Mouse (Mus musculus) hindbrain, embryonic 11.5 days (tissue): Measurements from ENCODE around the gene Acvr2a. TPM values are rescaled to one million over a fixed set of nuclear protein-coding genes. Genes with fewer than 3 reads are reported as not detected.

ENCODE experiments used
- ATAC-seq: fragments of 200-750 bp; cut with Nextera tagmentation; 2 replicates; pipeline ENCODE4 v1.8.0; 2017; ENCODE audit warnings: mild to moderate bottlenecking, moderate TSS enrichment, moderate library complexity; ENCODE audit not compliant: low FRiP score
- DNase-seq: peaks from one replicate; pipeline ENCODE4 v3.0.0-alpha.2; 2015; ENCODE audit warnings: low spot score
- H3K27ac ChIP-seq: fragments of 300-500 bp; sonication (generic); 2 replicates; pipeline ENCODE4 v1.5.1; 2014; ENCODE audit warnings: mild to moderate bottlenecking, low read depth, low read length
- H3K27me3 ChIP-seq: fragments of 300-500 bp; sonication (generic); 2 replicates; pipeline ENCODE4 v1.6.1; 2014; ENCODE audit warnings: mild to moderate bottlenecking, low read length, moderate library complexity, mixed read lengths; ENCODE audit not compliant: control insufficient read depth, insufficient read depth
- H3K36me3 ChIP-seq: fragments of 300-500 bp; sonication (generic); 2 replicates; pipeline ENCODE4 v1.6.1; 2014; ENCODE audit warnings: mild to moderate bottlenecking, low read length, moderate library complexity, mixed read lengths; ENCODE audit not compliant: control insufficient read depth, insufficient read depth
- H3K4me1 ChIP-seq: fragments of 300-500 bp; sonication (generic); replicated peaks from 2 replicates; pipeline ENCODE4 v1.6.1; 2014; ENCODE audit warnings: low read length, mixed read lengths; ENCODE audit not compliant: control insufficient read depth, insufficient read depth
- H3K4me2 ChIP-seq: fragments of 300-500 bp; sonication (generic); replicated peaks from 2 replicates; pipeline ENCODE4 v1.6.1; 2014; ENCODE audit warnings: mild to moderate bottlenecking, low read depth, low read length
- H3K4me3 ChIP-seq: fragments of 300-500 bp; sonication (generic); 2 replicates; pipeline ENCODE4 v1.5.1; 2014; ENCODE audit warnings: low read depth, low read length
- H3K9ac ChIP-seq: fragments of 300-500 bp; sonication (generic); 2 replicates; pipeline ENCODE4 v1.6.1; 2014; ENCODE audit warnings: low read depth, low read length
- H3K9me3 ChIP-seq: fragments of 300-500 bp; sonication (generic); 2 replicates; pipeline ENCODE4 v1.6.1; 2016; ENCODE audit warnings: low read length; ENCODE audit not compliant: control insufficient read depth
- WGBS: fragments of 180-500 bp; shearing (Covaris S2); extraction: QIAGEN DNeasy Blood & Tissue Kit; methylation state at CpG from one replicate; pipeline ENCODE4 v1.1.7; 2014; 5-methylcytosine and 5-hydroxymethylcytosine counted together
- polyA plus RNA-seq: library from polyadenylated mRNA; unstranded; fragments of >200 nt; fragmentation: Nextera tagmentation; extraction: Ambion mirVana; gene quantifications from 2 replicates; pipeline ENCODE4 v1.2.1, GENCODE M21; 2014

Acvr2a gene
- polyA plus RNA-seq, 1 experiment from 2014 or later = 42.8 TPM

DNA sequence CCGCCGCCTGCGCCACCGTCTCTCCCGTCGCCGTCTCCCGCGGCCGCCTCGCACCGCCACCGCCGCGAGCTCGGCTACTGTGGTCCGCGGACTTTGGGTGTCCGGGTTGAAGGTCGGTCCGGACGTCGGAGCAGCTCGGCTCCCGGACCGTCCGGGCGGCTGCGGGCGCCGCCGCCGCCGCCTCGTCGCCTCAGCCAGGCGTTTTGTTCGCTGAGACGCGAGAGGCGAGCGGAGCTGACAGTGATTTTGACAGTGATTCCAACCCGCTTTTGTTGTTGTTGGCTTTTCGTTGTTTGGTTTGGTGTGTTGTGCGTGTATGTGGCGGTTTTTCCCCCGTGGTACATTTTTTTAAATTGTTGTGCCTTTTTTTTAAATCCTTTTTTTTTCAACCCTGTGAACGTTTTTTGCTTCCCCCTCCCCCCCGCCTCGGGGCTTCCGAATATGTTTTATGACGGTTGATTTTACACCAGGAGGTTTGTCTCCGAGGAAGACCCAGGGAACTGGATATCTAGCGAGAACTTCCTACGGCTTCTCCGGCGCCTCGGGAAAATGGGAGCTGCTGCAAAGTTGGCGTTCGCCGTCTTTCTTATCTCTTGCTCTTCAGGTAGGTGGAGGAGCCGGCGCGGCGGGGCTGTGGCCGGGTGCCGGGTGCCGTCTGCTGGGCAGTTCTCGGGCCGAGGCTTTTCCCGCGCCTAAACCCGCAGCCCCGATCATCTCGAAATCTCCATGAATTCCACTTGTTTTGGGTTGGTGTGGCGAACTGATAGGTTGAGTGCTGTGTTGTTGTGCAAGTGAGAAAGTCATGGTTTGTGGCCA is 522 bp downstream of the Acvr2a start:
- Histone ChIP-seq H3K36me3 (no peaks in the 10 kb centered on the region), H3K4me3 (peak overlapping the region; percentile 82), H3K9ac (peak overlapping the region; percentile 90), H3K4me1 (no peaks in the 10 kb centered on the region), H3K9me3 (no peaks in the 10 kb centered on the region), H3K4me2 (peak overlapping the region; percentile 63), H3K27me3 (no peaks in the 10 kb centered on the region), H3K27ac (peak overlapping the region; percentile 94)
- ATAC-seq (no peak; the same call in 1 of the 2 replicates), DNase-seq (peak; percentile 66)
- WGBS = under 1% methylated on average over 69 of the region's 76 CpGs

DNA sequence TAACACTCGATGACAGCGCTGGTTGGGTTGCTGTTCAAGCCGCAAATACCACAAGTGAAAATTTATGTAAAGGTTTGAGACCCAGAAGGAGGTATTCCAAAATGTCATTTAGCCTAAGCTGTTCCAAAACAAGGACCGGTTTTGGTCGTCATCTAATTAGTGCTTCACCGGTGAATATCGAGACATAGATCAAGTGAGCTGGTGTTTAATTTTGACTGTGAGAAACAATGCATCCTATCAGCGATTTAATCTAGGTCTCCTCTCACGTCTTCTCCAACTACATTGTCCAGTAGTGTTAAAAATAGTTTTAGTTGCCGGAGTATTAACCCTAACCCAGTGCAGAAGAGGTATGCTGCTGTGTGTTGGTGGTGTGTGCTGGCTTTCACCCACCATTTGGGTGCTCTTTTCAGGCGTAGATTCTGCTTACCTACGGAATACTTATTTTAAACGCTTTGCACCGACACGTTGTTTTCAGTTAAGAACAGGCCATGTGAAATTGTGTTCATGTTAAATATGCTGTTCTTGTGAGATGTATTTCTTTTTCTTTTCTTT is 1.2 kb downstream of the Acvr2a start:
- Histone ChIP-seq H3K27ac (peak overlapping the region; percentile 94), H3K4me2 (peak overlapping the region; percentile 63), H3K9me3 (no peaks in the 10 kb centered on the region)

DNA sequence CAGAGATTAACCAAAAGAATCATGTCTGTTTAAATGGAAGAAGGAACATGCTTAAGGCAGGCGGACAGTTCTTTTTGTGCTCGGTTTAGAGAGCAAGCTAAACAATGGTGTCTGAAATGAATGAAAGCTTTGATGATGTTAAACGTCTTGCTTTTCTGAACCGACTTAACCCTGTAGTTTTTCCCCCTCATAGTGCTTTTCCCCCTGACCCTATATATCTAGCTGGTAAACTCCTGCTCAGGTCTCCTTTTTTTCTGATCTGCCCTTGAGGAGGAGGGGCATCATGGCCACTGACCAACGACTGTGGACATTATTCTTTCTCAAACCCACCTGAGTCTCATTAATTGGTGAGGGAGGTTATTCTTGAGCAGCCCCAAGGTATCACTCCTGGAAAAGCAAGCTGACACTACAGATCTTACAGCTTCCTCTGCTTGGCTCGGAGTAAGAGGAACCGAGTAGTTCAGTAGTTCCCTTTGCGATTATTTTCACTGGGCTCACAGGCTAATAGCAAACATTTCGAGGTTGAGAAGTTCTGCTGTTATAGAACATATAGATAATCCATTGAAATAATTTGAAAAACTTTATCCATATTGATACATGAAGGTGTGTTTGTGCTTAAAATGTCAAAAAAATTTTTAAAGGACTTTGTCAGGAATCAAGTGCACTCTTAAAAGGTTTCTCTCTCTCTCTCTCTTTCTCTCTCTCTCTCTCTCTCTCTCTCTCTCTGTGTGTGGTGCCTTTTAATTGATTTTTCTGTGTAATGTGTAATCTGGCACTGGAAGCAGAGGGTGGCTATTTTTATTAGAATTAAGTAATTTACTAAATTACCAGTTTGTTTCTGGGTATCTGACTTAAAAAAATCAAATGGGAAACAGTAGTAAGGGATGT is 2.5 kb downstream of the Acvr2a start:
- ATAC-seq (no peak), DNase-seq (peak; percentile 30)
- Histone ChIP-seq H3K27me3 (no peaks in the 10 kb centered on the region), H3K4me3 (peak overlapping the region; percentile 82), H3K36me3 (no peaks in the 10 kb centered on the region), H3K4me2 (peak overlapping the region; percentile 63), H3K4me1 (no peaks in the 10 kb centered on the region), H3K27ac (peak overlapping the region; percentile 21; the same call in 1 of the 2 replicates), H3K9ac (peak overlapping the region; percentile 90), H3K9me3 (no peaks in the 10 kb centered on the region)
- WGBS = 27% methylated on average over 9 of the region's 9 CpGs

More for the DNA sequence above, 1.2 kb downstream of the Acvr2a start:
- WGBS = 6% methylated on average over 15 of the region's 15 CpGs
- DNase-seq (no peak), ATAC-seq (no peak)
- Histone ChIP-seq H3K36me3 (no peaks in the 10 kb centered on the region), H3K27me3 (no peaks in the 10 kb centered on the region), H3K4me1 (no peaks in the 10 kb centered on the region), H3K4me3 (peak overlapping the region; percentile 82), H3K9ac (peak overlapping the region; percentile 90)

DNA sequence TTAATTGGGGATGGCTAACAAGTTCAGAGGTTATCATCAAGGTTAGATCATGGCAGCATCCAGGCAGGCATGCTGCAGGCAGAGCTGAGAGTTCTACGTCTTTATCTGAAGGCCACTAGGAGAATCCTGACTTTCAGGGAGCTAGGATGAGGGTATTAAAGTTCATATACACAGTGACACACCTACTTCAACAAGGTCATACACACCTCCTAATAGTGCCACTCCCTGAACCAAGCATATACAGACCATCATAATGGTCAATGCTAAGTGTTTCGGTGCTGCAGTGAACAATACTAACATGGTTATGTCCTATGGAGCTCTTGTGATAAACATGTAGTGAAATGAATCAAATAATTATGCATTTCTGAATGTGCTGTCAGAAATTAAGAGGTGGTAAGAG is 12.0 kb downstream of the Acvr2a start:
- Histone ChIP-seq H3K4me3 (no peak overlapping the region), H3K9ac (no peak overlapping the region), H3K27ac (no peak overlapping the region), H3K27me3 (no peaks in the 10 kb centered on the region), H3K4me1 (no peaks in the 10 kb centered on the region), H3K36me3 (no peaks in the 10 kb centered on the region), H3K9me3 (no peaks in the 10 kb centered on the region), H3K4me2 (no peak overlapping the region)
- ATAC-seq = no peak
- 97% methylated on average over 2 of the region's 2 CpGs for WGBS
- DNase-seq = no peak

DNA sequence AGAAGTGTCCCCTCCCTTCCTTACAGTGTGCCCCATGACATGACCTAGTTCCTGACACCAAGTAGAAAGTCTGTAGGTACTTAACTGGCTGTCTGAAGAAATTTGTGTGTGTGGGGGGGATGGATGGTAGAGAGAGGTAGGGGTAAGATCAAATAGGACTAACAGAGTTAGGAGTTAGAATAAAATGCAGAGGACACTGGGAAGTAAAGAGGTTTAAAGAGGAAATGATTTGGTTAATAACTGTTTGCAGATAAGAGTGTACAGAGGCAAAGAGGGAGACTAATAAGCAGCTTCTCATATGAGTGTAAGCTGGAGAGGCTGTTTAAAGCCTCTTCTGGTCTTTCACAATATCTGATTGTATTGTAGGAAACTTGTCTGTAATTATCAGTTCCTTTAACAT is 12.5 kb downstream of the Acvr2a start:
- H3K4me1 ChIP-seq = no peaks in the 10 kb centered on the region
- no peak overlapping the region for H3K4me3 ChIP-seq
- ATAC-seq (no peak), DNase-seq (no peak)
- no peak overlapping the region for H3K4me2 ChIP-seq
- no peak overlapping the region for H3K27ac ChIP-seq
- no peaks in the 10 kb centered on the region for H3K9me3 ChIP-seq
- no peaks in the 10 kb centered on the region for H3K36me3 ChIP-seq
- H3K9ac ChIP-seq = no peak overlapping the region
- H3K27me3 ChIP-seq = no peaks in the 10 kb centered on the region

DNA sequence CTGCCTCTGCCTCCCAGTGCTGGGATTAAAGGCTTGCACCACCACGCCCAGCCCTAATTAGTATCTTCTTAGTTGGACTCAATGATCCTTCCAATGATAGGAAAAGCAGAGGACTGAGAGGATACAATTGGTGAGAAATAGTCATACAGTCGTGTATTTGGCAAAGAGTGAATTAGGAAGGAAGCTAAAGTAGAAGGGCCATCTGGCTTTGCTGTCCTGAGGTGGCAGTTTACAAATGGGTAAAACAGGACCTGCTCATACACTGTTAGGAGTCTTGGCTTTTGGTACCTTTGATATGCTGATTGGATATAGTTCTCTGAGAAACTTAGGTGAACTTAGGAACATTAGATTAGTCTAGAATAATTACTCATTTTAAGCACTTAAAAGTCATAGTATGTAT is 16.6 kb downstream of the Acvr2a start:
- WGBS = 86% methylated on average over 2 of the region's 2 CpGs
- ATAC-seq = no peak
- DNase-seq = no peak

DNA sequence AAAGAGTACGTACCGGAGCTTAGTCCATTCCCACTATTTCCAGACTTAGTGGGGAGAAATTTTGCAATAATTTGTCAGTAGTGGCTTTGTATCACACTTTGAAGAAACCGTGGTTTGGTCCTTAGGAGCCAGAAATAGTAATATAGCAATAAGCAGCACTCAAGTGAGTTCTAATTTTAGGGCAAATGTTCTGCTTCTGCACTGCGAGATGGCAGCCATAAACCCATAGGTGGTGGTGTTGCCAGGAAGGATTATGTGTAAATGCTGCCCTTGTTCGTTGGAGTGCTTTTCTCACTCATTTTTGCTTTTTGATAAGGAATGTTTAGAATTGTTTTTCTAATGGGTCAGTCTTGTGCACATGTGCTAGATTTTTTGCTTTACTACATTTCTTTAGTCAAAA is 18.4 kb downstream of the Acvr2a start:
- Histone ChIP-seq H3K9me3 (no peaks in the 10 kb centered on the region), H3K4me1 (no peaks in the 10 kb centered on the region), H3K9ac (no peak overlapping the region), H3K4me2 (no peak overlapping the region), H3K4me3 (no peak overlapping the region), H3K36me3 (no peaks in the 10 kb centered on the region), H3K27ac (no peak overlapping the region), H3K27me3 (no peaks in the 10 kb centered on the region)
- 92% methylated on average over 5 of the region's 5 CpGs for WGBS
- ATAC-seq (no peak), DNase-seq (no peak)

More for the DNA sequence above, 16.6 kb downstream of the Acvr2a start:
- Histone ChIP-seq H3K36me3 (no peaks in the 10 kb centered on the region), H3K27me3 (no peaks in the 10 kb centered on the region), H3K9ac (no peak overlapping the region), H3K4me3 (no peak overlapping the region), H3K4me1 (no peaks in the 10 kb centered on the region), H3K27ac (no peak overlapping the region), H3K9me3 (no peaks in the 10 kb centered on the region), H3K4me2 (no peak overlapping the region)

DNA sequence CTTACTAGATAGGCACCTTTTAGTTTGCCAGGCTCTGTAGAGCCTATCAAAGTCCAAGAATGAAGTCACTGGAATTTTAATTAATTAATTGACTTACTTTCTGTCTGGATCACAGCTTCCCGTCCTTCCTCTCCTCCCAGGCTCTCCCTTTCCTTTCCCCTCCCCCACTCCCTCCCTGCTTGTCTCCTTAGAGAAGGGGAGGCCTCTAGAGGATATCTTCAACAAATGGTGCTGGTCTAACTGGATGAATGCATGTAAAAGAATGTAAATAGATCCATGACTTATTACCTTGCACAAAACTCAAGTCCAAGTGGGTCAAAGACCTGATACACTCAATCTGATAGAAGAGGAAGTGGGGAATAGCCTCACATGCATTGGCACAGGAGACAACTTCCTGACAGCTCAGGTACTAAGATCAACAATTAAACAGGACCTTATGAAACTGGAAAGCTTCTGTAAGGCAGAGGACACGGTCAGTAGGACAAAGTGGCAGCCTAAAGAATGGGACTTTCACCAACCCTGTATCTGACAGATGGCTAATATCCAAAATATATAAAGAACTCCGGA is 20.1 kb downstream of the Acvr2a start:
- no peak overlapping the region for H3K4me2 ChIP-seq
- 76% methylated on average over 3 of the region's 3 CpGs for whole genome bisulfite sequencing
- no peak overlapping the region for H3K27ac ChIP-seq
- no peaks in the 10 kb centered on the region for H3K4me1 ChIP-seq
- no peaks in the 10 kb centered on the region for H3K27me3 ChIP-seq
- DNase-seq = no peak
- no peak overlapping the region for H3K9ac ChIP-seq
- ATAC-seq = no peak
- no peaks in the 10 kb centered on the region for H3K9me3 ChIP-seq
- no peaks in the 10 kb centered on the region for H3K36me3 ChIP-seq
- H3K4me3 ChIP-seq = no peak overlapping the region
